Mouse (Mus musculus) 416B (cell line): ENCODE results near the gene Tcl1b2.
A peak's percentile ranks its signal among the peaks of the same experiment; 100 is the strongest.
"Not testable (repeated sequence)": the region's sequence is repeated elsewhere in the genome, so short reads cannot be mapped to it uniquely, and the experiment has no call there.

ENCODE experiments used
- DNase-seq: peaks from one replicate; pipeline ENCODE4 v3.0.0; 2011; ENCODE audit warnings: low read depth

The Tcl1b2 gene

GRCm38 (mm10) chr12:105145714-105146113, at the start of gene Tcl1b2:
TSS of gene Tcl1b2 (plus strand) at chr12:105146014.
- no peak for DNase-seq

- no peak for DNase-seq
Measured at GRCm38 (mm10) chr12:105099466-105100044, 46.3 kb upstream of the Tcl1b2 start.

- DNase-seq: no peak
Measured at GRCm38 (mm10) chr12:105102901-105103300, 42.9 kb upstream of the Tcl1b2 start.

- peak; percentile 65 for DNase-seq
Measured at GRCm38 (mm10) chr12:105104036-105104435, 41.8 kb upstream of the Tcl1b2 start.

- DNase-seq: no peak
Measured at GRCm38 (mm10) chr12:105105326-105105725, 40.5 kb upstream of the Tcl1b2 start.

GRCm38 (mm10) chr12:105108856-105109255, 37.0 kb upstream of the Tcl1b2 start:
- no peak for DNase-seq

GRCm38 (mm10) chr12:105109406-105109805, 36.4 kb upstream of the Tcl1b2 start:
- DNase-seq: no peak

- DNase-seq: no peak
Measured at GRCm38 (mm10) chr12:105109812-105110211, 36.0 kb upstream of the Tcl1b2 start.

GRCm38 (mm10) chr12:105112321-105112988, 33.4 kb upstream of the Tcl1b2 start:
- DNase-seq: no peak

GRCm38 (mm10) chr12:105116648-105117047, 29.2 kb upstream of the Tcl1b2 start:
- peak; percentile 28 for DNase-seq

GRCm38 (mm10) chr12:105125362-105125761, 20.5 kb upstream of the Tcl1b2 start:
- no peak for DNase-seq

GRCm38 (mm10) chr12:105126516-105126915, 19.3 kb upstream of the Tcl1b2 start:
- no peak for DNase-seq

- no peak for DNase-seq
Measured at GRCm38 (mm10) chr12:105127607-105128006, 18.2 kb upstream of the Tcl1b2 start.

- not testable (repeated sequence) for DNase-seq
Measured at GRCm38 (mm10) chr12:105129494-105130205, 16.2 kb upstream of the Tcl1b2 start.

- DNase-seq: peak; percentile 50
Measured at GRCm38 (mm10) chr12:105134167-105134566, 11.6 kb upstream of the Tcl1b2 start.

- DNase-seq: not testable (repeated sequence)
Measured at GRCm38 (mm10) chr12:105134826-105135225, 11.0 kb upstream of the Tcl1b2 start.

GRCm38 (mm10) chr12:105137729-105138128, 8.1 kb upstream of the Tcl1b2 start:
- not testable (repeated sequence) for DNase-seq

GRCm38 (mm10) chr12:105143096-105143495, 2.7 kb upstream of the Tcl1b2 start:
- no peak for DNase-seq

- not testable (repeated sequence) for DNase-seq
Measured at GRCm38 (mm10) chr12:105144928-105145327, 886 bp upstream of the Tcl1b2 start.

GRCm38 (mm10) chr12:105155286-105155685, 9.5 kb downstream of the Tcl1b2 start:
- not testable (repeated sequence) for DNase-seq

- DNase-seq: no peak
Measured at GRCm38 (mm10) chr12:105158842-105159241, 13.0 kb downstream of the Tcl1b2 start.

- DNase-seq: no peak
Measured at GRCm38 (mm10) chr12:105159390-105159789, 13.6 kb downstream of the Tcl1b2 start, which contains the start of gene Tcl1b1. TSS of gene Tcl1b1 (plus strand) at chr12:105159690.

GRCm38 (mm10) chr12:105166734-105167133, 20.9 kb downstream of the Tcl1b2 start:
- DNase-seq: no peak
